Mouse (Mus musculus) cerebellum, postnatal 10 days (tissue): ENCODE measurements at regions not wholly inside any gene's neighbourhood (a gene's known extent, or its start where the extent isn't known, plus 50 kb on each side); places are given as distances from the start of the nearest gene placed in this dataset.

ENCODE experiments used
- DNase-seq, 2 experiments: peaks; one replicate each; pipeline ENCODE4 v3.0.0; 2021; ENCODE audit warnings: mixed read lengths in 2 of 2

- DNase-seq = no peak
Measured at GRCm38 (mm10) chr3:56789155-56789554, 512.6 kb downstream of the Tm4sf1 start.

DNA sequence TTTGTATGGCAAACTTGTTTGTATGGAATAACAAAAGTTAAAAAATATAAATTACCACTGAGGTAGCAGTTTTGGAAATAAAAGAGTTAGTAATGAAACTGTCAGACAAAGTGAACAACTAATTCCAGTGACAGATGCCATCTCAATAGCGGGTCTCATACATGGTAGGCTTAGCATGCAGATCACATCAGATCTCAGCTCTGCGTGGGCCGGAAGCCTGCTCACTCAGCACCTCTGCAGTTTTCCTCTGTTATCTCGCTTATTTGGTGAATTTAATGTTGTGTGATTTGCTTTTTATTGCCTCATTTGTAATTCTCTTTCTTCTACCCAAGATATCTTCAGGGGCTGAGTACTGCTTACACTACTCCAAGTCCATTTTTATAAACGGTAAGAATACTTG is 527.9 kb downstream of the Tm4sf1 start:
- no peak for DNase-seq

- DNase-seq = no peak
Measured at GRCm38 (mm10) chr3:56770225-56770624, 531.6 kb downstream of the Tm4sf1 start.

GRCm38 (mm10) chr3:56767133-56767532 is 534.7 kb downstream of the Tm4sf1 start:
- DNase-seq = peak; percentile 84 to 86

DNA sequence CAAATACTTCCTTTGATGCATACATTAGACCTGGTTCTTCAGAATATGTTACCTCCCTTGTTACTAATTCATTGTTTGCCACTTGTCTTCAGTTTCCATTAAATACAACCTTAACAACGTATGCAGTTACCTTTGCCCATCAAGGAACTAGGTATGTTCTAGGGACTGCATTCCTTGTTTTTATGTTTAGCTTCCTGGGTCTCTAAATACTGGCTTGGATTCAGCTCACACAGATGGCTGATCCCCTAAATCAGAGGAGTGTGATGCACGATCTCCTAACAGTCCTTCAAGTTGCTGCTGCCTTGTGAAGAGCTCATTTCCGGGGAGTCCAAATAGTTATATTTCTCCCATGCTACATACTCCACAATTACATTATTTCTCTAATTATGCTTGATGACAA is 537.5 kb downstream of the Tm4sf1 start:
- DNase-seq = peak; percentile 56 to 58

DNA sequence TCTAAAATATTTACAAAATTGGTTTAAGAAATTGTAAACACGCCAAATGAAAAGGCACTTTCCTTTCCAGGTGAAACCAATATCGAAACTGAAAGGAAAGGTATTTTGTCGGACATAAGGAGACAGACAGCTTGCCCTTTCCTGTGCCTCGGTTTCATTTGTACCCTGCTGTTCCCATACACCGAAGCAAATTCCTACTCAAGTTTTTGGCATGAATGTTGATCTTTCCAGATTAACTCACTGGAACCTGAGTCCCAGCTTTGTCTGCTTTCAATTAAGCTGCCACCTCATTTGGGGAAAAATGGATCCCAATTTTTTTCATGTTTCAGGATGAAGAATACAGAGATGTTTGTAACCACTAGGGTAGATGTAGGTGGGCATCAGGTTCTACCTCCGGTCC is 537.9 kb downstream of the Tm4sf1 start:
- DNase-seq = peak; percentile 70 to 74

GRCm38 (mm10) chr3:56753654-56754053 is 548.1 kb downstream of the Tm4sf1 start:
- DNase-seq = peak; percentile 97 to 98

GRCm38 (mm10) chr3:56751926-56752325 is 549.9 kb downstream of the Tm4sf1 start:
- DNase-seq = no peak

- DNase-seq = peak; percentile 91 to 92
Measured at GRCm38 (mm10) chr3:56740902-56741301, 557.4 kb upstream of the Nbea start.

DNA sequence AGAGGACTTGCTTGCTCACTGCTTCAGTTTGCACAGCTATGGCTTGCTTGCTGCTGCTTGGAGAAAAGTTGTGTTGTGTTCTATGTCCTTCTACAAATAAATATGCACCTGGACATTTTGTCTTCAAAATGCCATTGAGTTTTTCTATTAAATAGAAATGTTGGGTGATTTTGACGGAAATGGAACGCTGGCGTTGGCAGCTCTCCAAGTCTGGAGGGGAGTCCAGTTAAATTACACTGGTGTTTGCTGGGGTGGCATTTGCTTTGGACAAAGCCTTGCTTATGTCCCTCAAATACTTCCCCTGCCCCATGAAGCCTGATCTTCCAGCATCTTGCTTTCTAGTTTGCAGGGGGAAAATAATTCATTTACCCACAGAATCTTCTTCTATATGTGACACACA is 556.0 kb upstream of the Nbea start:
- peak; percentile 49 to 57 for DNase-seq

DNA sequence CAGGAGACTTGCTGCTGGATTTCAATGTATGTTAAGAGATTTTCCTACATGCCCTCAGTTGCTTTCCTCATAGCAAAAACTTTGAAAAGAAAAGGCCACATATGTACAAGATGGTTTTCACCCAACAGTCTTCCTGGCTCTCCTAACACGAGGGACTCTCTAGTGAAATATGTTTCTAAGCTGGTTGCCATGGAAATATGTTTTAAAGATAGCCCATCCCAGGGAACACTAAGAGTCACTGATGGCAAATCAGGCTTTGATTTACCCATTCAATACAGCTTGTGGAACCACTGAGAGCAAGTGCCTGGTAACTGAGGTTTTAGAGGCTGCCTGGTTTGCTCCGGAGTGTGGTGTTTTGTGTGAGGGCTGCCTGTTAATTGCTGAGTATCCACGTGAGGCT is 547.3 kb upstream of the Nbea start:
- no peak for DNase-seq

DNA sequence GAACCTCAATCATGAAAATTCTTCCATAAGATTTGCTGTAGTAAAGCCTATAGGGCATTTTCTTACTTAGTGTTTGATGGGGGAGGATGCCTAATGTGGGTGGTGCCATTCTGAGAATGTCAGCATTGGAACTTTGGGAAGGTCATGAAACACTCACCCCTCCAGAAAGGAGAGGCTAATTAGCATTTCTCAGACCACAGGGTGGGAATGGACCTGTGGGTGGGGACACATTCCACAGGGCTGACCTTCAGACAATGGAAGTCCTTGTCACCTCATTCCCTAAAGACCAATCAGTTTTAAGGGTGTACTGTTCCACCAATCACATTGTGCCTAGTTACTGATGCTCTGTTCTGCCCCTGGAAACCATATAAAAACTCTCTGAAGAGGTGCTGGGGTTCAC is 541.5 kb upstream of the Nbea start:
- no peak for DNase-seq

DNA sequence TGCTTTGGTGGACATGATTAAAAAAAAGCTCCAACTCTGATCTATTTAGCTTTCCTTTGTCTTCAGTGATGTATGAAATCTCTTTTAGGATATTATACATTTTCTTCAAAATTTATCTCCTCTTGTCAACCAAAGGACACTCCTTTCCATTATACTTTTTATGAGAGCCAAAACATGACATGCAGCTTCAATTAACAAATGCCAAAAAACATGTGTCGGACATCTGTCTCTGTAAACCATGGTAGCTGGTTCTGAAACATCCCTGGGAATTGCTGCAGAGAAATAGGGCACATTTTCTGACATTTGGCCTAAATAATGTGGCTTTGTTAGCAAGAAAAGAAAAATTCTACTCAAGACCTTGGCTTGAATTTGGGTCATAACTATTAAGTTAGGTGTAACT is 524.8 kb upstream of the Nbea start:
- no peak for DNase-seq

DNA sequence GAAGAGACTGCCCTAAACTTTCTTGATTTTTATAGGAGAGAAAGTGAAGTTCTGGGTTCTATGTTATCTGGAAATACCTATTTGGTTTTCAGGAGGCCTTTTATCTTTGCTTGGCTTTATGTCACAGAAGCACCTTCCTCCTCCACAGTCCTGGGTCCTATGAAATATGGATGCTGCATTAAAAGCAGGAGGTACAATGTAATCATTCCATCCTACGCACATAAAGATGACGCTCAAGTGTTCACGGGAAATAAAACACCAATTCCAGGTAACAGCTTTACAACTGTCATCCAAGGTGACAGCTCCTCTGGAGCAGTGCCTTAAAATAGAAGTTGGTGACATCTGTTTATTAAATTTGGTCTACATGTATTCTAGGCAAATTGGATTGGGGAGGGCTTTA is 523.8 kb upstream of the Nbea start:
- no peak for DNase-seq

DNA sequence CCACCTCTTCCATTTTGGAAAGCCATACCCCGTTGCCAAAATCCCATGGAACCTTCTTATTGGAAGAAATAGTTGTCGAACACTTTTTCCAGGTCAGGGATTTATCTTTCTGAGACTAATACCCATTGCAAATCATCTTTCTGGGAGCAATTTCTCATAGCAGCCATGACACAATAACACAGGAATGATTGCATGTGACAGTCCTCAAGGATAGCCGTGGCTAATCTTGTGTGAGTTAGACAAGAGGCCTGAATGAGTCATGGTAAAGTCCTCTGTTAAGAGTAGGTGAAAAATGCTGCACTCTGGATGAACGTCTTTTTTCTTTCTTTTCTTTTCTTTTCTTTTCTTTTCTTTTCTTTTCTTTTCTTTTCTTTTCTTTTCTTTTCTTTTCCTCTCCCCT is 522.5 kb upstream of the Nbea start:
- DNase-seq = no peak

- no peak for DNase-seq
Measured at GRCm38 (mm10) chr3:56698941-56699340, 515.4 kb upstream of the Nbea start.

- DNase-seq = peak; percentile 82 to 84
Measured at GRCm38 (mm10) chr3:56698248-56698647, 514.7 kb upstream of the Nbea start.

DNA sequence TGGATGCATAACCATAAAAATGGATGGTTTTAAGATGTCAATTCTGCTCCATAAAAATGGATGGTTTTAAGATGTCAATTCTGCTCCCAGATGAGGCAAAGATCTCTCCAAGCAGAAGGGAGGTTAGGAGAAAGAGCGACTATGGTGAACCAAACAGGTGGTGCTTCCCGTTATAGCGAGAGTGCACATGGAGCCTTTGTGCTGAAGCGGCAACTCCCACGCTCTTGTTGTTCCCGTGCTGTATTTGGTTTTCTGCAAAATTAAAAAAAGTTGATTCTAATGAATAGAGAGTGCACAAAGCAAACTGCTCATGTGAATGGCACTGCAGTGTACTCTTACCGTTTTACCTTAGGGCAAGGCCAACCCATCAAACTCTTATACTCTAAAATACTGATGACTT is 497.5 kb upstream of the Nbea start:
- DNase-seq = no peak

DNA sequence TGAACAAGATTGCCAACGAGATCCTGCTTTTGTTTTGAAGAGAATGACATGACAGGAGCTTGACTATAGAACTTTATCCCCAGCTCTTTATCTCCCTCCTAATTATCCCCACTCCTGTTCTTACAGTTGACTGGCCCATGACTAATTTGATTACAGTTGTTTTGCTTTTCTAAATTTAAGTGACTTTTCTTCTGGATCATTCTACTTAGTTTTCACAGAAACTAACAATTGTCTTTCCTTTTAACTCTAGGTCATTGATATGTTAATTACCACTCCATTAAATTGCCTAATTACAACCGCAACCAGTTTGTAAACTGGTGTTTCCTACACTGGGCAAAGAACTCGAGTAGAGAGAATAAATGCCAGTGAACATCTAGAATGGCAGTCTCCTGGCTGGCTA is 485.3 kb upstream of the Nbea start:
- DNase-seq = no peak

- DNase-seq = no peak
Measured at GRCm38 (mm10) chr3:56660594-56660993, 477.1 kb upstream of the Nbea start.

DNA sequence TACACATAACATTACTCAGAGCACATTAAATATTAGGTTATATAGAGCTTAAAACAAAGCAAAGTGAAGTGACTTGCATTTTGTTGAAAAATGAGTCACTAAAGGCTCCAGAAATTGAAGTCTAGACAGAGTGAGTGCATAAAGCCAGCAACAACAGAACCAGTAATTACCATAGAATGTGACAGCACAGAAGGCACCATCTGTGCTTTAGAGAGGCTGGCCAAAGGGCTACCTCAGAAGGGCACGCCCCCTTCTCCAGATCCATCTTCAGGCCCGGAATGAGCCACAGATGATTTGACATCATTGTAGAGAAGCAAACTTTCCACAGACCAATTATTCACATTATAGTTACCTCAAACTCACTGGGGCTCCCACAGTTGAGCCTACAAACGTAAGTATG is 463.8 kb upstream of the Nbea start:
- DNase-seq = peak; percentile 83 to 86
